Mouse (Mus musculus) heart, adult 9 months (tissue): Measurements from ENCODE around the gene Sh3bp5.

Source experiments
- DNase-seq, 2 experiments: peaks; one replicate each; pipeline ENCODE4 v3.0.0; 2022; ENCODE audit warnings: low spot score in 2 of 2

Sh3bp5 gene

GRCm38 (mm10) chr14:31393936-31394630 is 41.8 kb downstream of the Sh3bp5 start:
- DNase-seq = peak in 1 of 2 experiments; percentile 58

- no peak for DNase-seq
These were observed 42.4 kb downstream of the Sh3bp5 start for GRCm38 (mm10) chr14:31393546-31393890.

- DNase-seq = peak in 1 of 2 experiments; percentile 30
These were observed 42.9 kb downstream of the Sh3bp5 start for GRCm38 (mm10) chr14:31392873-31393545.

GRCm38 (mm10) chr14:31392300-31392699 is 43.6 kb downstream of the Sh3bp5 start:
- no peak for DNase-seq

- no peak for DNase-seq
These were observed 46.3 kb downstream of the Sh3bp5 start for GRCm38 (mm10) chr14:31389421-31390147.

GRCm38 (mm10) chr14:31388086-31388872 is 47.6 kb downstream of the Sh3bp5 start:
- DNase-seq = no peak

GRCm38 (mm10) chr14:31387301-31387981 is 48.4 kb downstream of the Sh3bp5 start:
- peak in 1 of 2 experiments; percentile 56 for DNase-seq

GRCm38 (mm10) chr14:31385977-31386697 is 49.7 kb downstream of the Sh3bp5 start:
- DNase-seq = peak; percentile 87 to 90

GRCm38 (mm10) chr14:31385406-31385805 is 50.5 kb downstream of the Sh3bp5 start:
- DNase-seq = no peak

- peak; percentile 75 to 76 for DNase-seq
These were observed 51.2 kb downstream of the Sh3bp5 start for GRCm38 (mm10) chr14:31384366-31385323.

GRCm38 (mm10) chr14:31383470-31384050 is 52.3 kb downstream of the Sh3bp5 start:
- DNase-seq = no peak

- no peak for DNase-seq
These were observed 53.6 kb downstream of the Sh3bp5 start for GRCm38 (mm10) chr14:31382276-31382675.

GRCm38 (mm10) chr14:31376331-31376730 is 59.5 kb downstream of the Sh3bp5 start:
- no peak for DNase-seq

GRCm38 (mm10) chr14:31374390-31374789 is 61.5 kb downstream of the Sh3bp5 start:
- DNase-seq = no peak

- no peak for DNase-seq
These were observed 66.5 kb downstream of the Sh3bp5 start for GRCm38 (mm10) chr14:31369377-31369776.

GRCm38 (mm10) chr14:31367951-31368350 is 67.9 kb downstream of the Sh3bp5 start:
- no peak for DNase-seq

GRCm38 (mm10) chr14:31365350-31365749 is 70.5 kb downstream of the Sh3bp5 start:
- DNase-seq = peak in 1 of 2 experiments; percentile 58

GRCm38 (mm10) chr14:31364589-31364988 is 71.3 kb downstream of the Sh3bp5 start:
- DNase-seq = no peak

- DNase-seq = no peak
These were observed 73.6 kb downstream of the Sh3bp5 start for GRCm38 (mm10) chr14:31362236-31362635.
